Mouse (Mus musculus) bone marrow, adult 2 months (tissue): ENCODE measurements around the gene Serinc2.

Experiments used
- CTCF ChIP-seq: fragments of 200-500 bp; IDR thresholded peaks from 2 replicates; pipeline ENCODE4 v1.5.1; 2011; ENCODE audit warnings: low read length, control low read depth; ENCODE audit not compliant: control insufficient read depth, insufficient read depth
- POLR2A ChIP-seq: fragments of 200-500 bp; IDR thresholded peaks from 2 replicates; pipeline ENCODE4 v1.6.1; 2011; ENCODE audit warnings: low read depth, mild to moderate bottlenecking, control low read depth, low read length, borderline replicate concordance; ENCODE audit not compliant: control insufficient read depth

DNA sequence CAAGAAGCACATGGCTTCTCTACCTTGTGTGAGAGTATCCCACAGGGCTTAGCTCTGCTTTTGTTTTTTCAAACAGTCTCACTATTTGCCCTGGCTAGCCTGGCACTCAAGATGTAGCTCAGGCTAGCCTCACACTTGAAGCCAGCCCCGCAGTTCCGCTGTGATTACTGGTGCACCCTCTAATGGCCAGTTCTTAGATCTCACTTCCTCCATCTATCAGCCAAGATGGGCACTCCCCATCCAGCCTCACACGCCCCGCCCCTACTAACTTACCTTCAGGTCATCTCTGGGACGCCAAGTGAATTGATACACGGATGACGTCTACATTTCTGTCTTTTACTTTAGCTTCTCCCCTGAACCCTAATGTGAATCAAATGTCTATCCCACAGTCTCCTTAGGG is 40.6 kb upstream of the Serinc2 start:
- TF ChIP-seq POLR2A: no peak
- no peak for TF ChIP-seq CTCF
